Mouse (Mus musculus): ENCODE data around the gene Epha8.

Gene Epha8

GRCm38 (mm10) chr4:136956751-136957446, at the start of gene Epha8:
Epha8 (minus strand) TSS chr4:136956816.
- DNase-seq (ENCODE audit: extremely low spot score, low spot score), result peak; percentile 39

- no peak for DNase-seq (ENCODE audit: extremely low spot score, low spot score)
These were observed 45.2 kb upstream of the Epha8 start for GRCm38 (mm10) chr4:137001825-137002224.

- no peak for DNase-seq (ENCODE audit: extremely low spot score, low spot score)
These were observed 44.4 kb upstream of the Epha8 start for GRCm38 (mm10) chr4:137001020-137001419.

GRCm38 (mm10) chr4:136998371-136998770, 41.8 kb upstream of the Epha8 start:
- no peak for DNase-seq (ENCODE audit: extremely low spot score, low spot score)

- no peak for DNase-seq (ENCODE audit: extremely low spot score, low spot score)
These were observed 41.2 kb upstream of the Epha8 start for GRCm38 (mm10) chr4:136997723-136998345.

- no peak for DNase-seq (ENCODE audit: extremely low spot score, low spot score)
These were observed 40.3 kb upstream of the Epha8 start for GRCm38 (mm10) chr4:136996933-136997332.

GRCm38 (mm10) chr4:136995361-136995760, 38.7 kb upstream of the Epha8 start:
- no peak for DNase-seq (ENCODE audit: extremely low spot score, low spot score)

- no peak for DNase-seq (ENCODE audit: extremely low spot score, low spot score)
These were observed 25.5 kb upstream of the Epha8 start for GRCm38 (mm10) chr4:136981993-136982695.

- peak; percentile 64 for DNase-seq (ENCODE audit: extremely low spot score, low spot score)
These were observed 24.7 kb upstream of the Epha8 start for GRCm38 (mm10) chr4:136981347-136981746.

- no peak for DNase-seq (ENCODE audit: extremely low spot score, low spot score)
These were observed 24.3 kb upstream of the Epha8 start for GRCm38 (mm10) chr4:136980921-136981320.

GRCm38 (mm10) chr4:136977244-136977643, 20.6 kb upstream of the Epha8 start:
- DNase-seq (ENCODE audit: extremely low spot score, low spot score), result no peak

- DNase-seq (ENCODE audit: extremely low spot score, low spot score), result peak; percentile 80
These were observed 14.3 kb upstream of the Epha8 start for GRCm38 (mm10) chr4:136970939-136971338.

- no peak for DNase-seq (ENCODE audit: extremely low spot score, low spot score)
These were observed 13.1 kb upstream of the Epha8 start for GRCm38 (mm10) chr4:136969503-136970276.

GRCm38 (mm10) chr4:136969096-136969495, 12.5 kb upstream of the Epha8 start:
- no peak for DNase-seq (ENCODE audit: extremely low spot score, low spot score)

- DNase-seq (ENCODE audit: extremely low spot score, low spot score), result no peak
These were observed 10.9 kb upstream of the Epha8 start for GRCm38 (mm10) chr4:136967511-136967910.

GRCm38 (mm10) chr4:136966493-136967390, 10.1 kb upstream of the Epha8 start:
- DNase-seq (ENCODE audit: extremely low spot score, low spot score), result no peak

GRCm38 (mm10) chr4:136964990-136965421, 8.4 kb upstream of the Epha8 start:
- DNase-seq (ENCODE audit: extremely low spot score, low spot score), result no peak

- no peak for DNase-seq (ENCODE audit: extremely low spot score, low spot score)
These were observed 5.8 kb upstream of the Epha8 start for GRCm38 (mm10) chr4:136962447-136962846.

GRCm38 (mm10) chr4:136961642-136962285, 5.1 kb upstream of the Epha8 start:
- DNase-seq (ENCODE audit: extremely low spot score, low spot score), result peak; percentile 60

- DNase-seq (ENCODE audit: extremely low spot score, low spot score), result no peak
These were observed 4.0 kb upstream of the Epha8 start for GRCm38 (mm10) chr4:136960581-136960980.

Measured in neural tube, embryonic 10.5 days (tissue).